Mouse (Mus musculus) ES-E14 (cell line): Measurements from ENCODE around the gene Tfam.

ENCODE experiments used
- HCFC1 ChIP-seq: IDR thresholded peaks from 2 replicates; pipeline ENCODE4 v1.6.1; 2012; ENCODE audit warnings: low read length, inconsistent platforms, borderline replicate concordance; ENCODE audit not compliant: insufficient read depth
- MAFK ChIP-seq: IDR thresholded peaks from 2 replicates; pipeline ENCODE4 v1.6.1; 2014; ENCODE audit warnings: mild to moderate bottlenecking, low read depth, low read length, inconsistent platforms; ENCODE audit not compliant: insufficient read depth
- ZNF384 ChIP-seq: IDR thresholded peaks from 2 replicates; pipeline ENCODE4 v1.6.1; 2012; ENCODE audit warnings: low read depth, low read length, inconsistent platforms

- no peak for TF ChIP-seq ZNF384
- no peak for TF ChIP-seq HCFC1
- no peak for TF ChIP-seq MAFK
Observed at GRCm38 (mm10) chr10:71183339-71184031, 54.6 kb downstream of the Tfam start.
